Mouse (Mus musculus): ENCODE measurements at regions not wholly inside any gene's neighbourhood (a gene's known extent, or its start where the extent isn't known, plus 50 kb on each side); places are given as distances from the start of the nearest gene placed in this dataset.

- TF ChIP-seq EP300 (IDR thresholded peaks at IDR 0.05; ENCODE audit: low read depth) (no peak), CTCF (IDR thresholded peaks at IDR 0.05; ENCODE audit: low read depth) (no peak)
Measured at GRCm38 (mm10) chr6:78892730-78893129, 424.1 kb upstream of the Reg3g start.
